Mouse (Mus musculus) mesoderm, embryonic 11.5 days (tissue): ENCODE data around the gene Atp5d.
A peak's percentile ranks its signal among the peaks of the same experiment; 100 is the strongest.

ENCODE experiments used
- DNase-seq: peaks from one replicate; pipeline ENCODE4 v3.0.0-alpha.2; 2012; ENCODE audit warnings: low read depth, low spot score

Gene Atp5d

GRCm38 (mm10) chr10:80152071-80152872, 13.8 kb downstream of the Atp5d start:
- DNase-seq: no peak

GRCm38 (mm10) chr10:80152873-80153260, 14.4 kb downstream of the Atp5d start:
- no peak for DNase-seq

GRCm38 (mm10) chr10:80153713-80154112, 15.3 kb downstream of the Atp5d start:
- DNase-seq: no peak

GRCm38 (mm10) chr10:80154384-80154783, 16.0 kb downstream of the Atp5d start:
- DNase-seq: no peak

- no peak for DNase-seq
These were observed 16.8 kb downstream of the Atp5d start for GRCm38 (mm10) chr10:80155277-80155676.

- DNase-seq: no peak
These were observed 17.7 kb downstream of the Atp5d start for GRCm38 (mm10) chr10:80156002-80156751.

- no peak for DNase-seq
These were observed 18.3 kb downstream of the Atp5d start for GRCm38 (mm10) chr10:80156752-80157053.

GRCm38 (mm10) chr10:80157141-80157929, 18.9 kb downstream of the Atp5d start:
- DNase-seq: no peak

- peak; percentile 40 for DNase-seq
These were observed 20.0 kb downstream of the Atp5d start for GRCm38 (mm10) chr10:80158307-80158986.

GRCm38 (mm10) chr10:80159021-80159560, 20.7 kb downstream of the Atp5d start:
- peak; percentile 71 for DNase-seq

- peak; percentile 99 for DNase-seq
These were observed 21.4 kb downstream of the Atp5d start for GRCm38 (mm10) chr10:80159561-80160454.

GRCm38 (mm10) chr10:80160455-80161371, 22.3 kb downstream of the Atp5d start:
- peak; percentile 79 for DNase-seq

GRCm38 (mm10) chr10:80161522-80162242, 23.2 kb downstream of the Atp5d start:
- DNase-seq: peak; percentile 83

- DNase-seq: no peak
These were observed 23.8 kb downstream of the Atp5d start for GRCm38 (mm10) chr10:80162243-80162608.

- DNase-seq: no peak
These were observed 24.4 kb downstream of the Atp5d start for GRCm38 (mm10) chr10:80162716-80163299.

GRCm38 (mm10) chr10:80163721-80164120, 25.3 kb downstream of the Atp5d start:
- DNase-seq: no peak

- DNase-seq: no peak
These were observed 25.9 kb downstream of the Atp5d start for GRCm38 (mm10) chr10:80164161-80164997.
